Mouse (Mus musculus): ENCODE data around the gene Pdlim7.

Gene Pdlim7

GRCm38 (mm10) chr13:55464027-55464884 is 49.2 kb downstream of the Pdlim7 start, which contains the start of gene Prr7:
TSS of gene Prr7 (plus strand) at chr13:55464267.
- DNase-seq (ENCODE audit: low spot score): no peak

GRCm38 (mm10) chr13:55463399-55464026 is 50.0 kb downstream of the Pdlim7 start:
- DNase-seq (ENCODE audit: low spot score): no peak

- DNase-seq (ENCODE audit: low spot score): no peak
Observed at GRCm38 (mm10) chr13:55462965-55463364, 50.5 kb downstream of the Pdlim7 start.

GRCm38 (mm10) chr13:55451785-55452549 is 61.5 kb downstream of the Pdlim7 start:
- no peak for DNase-seq (ENCODE audit: low spot score)

GRCm38 (mm10) chr13:55451296-55451695 is 62.2 kb downstream of the Pdlim7 start:
- no peak for DNase-seq (ENCODE audit: low spot score)

GRCm38 (mm10) chr13:55450511-55450980 is 62.9 kb downstream of the Pdlim7 start:
- DNase-seq (ENCODE audit: low spot score): no peak

- DNase-seq (ENCODE audit: low spot score): no peak
Observed at GRCm38 (mm10) chr13:55449679-55450441, 63.6 kb downstream of the Pdlim7 start.

- DNase-seq (ENCODE audit: low spot score): no peak
Observed at GRCm38 (mm10) chr13:55449205-55449604, 64.3 kb downstream of the Pdlim7 start.

GRCm38 (mm10) chr13:55448131-55448530 is 65.3 kb downstream of the Pdlim7 start:
- no peak for DNase-seq (ENCODE audit: low spot score)

- DNase-seq (ENCODE audit: low spot score): no peak
Observed at GRCm38 (mm10) chr13:55447543-55447943, 65.9 kb downstream of the Pdlim7 start.

GRCm38 (mm10) chr13:55446483-55447105 is 66.9 kb downstream of the Pdlim7 start:
- DNase-seq (ENCODE audit: low spot score): no peak
